Mouse (Mus musculus) myocyte (in vitro differentiated cells): ENCODE data around the gene 4930404N11Rik.

Experiments used
- CEBPB ChIP-seq: IDR thresholded peaks from 2 replicates; pipeline ENCODE4 v1.6.1; 2011; ENCODE audit warnings: mild to moderate bottlenecking, moderate library complexity; ENCODE audit not compliant: poor library complexity, insufficient read depth, severe bottlenecking
- E2F4 ChIP-seq: IDR thresholded peaks from one replicate; pipeline ENCODE4 v1.6.1; 2011; ENCODE audit warnings: mild to moderate bottlenecking, control low read depth, moderate library complexity; ENCODE audit not compliant: insufficient read depth
- MAX ChIP-seq: IDR thresholded peaks from one replicate; pipeline ENCODE4 v1.6.1; 2011; ENCODE audit warnings: low read depth, mild to moderate bottlenecking, control low read depth
- POLR2A ChIP-seq: IDR thresholded peaks from one replicate; pipeline ENCODE4 v1.6.1; 2011; ENCODE audit warnings: low read depth, mild to moderate bottlenecking, control low read depth, moderate library complexity; ENCODE audit not compliant: insufficient read length
- POLR2AphosphoS2 ChIP-seq: IDR thresholded peaks from one replicate; pipeline ENCODE4 v1.6.1; 2011; ENCODE audit warnings: low read depth, control low read depth; ENCODE audit not compliant: insufficient read length
- TCF12 ChIP-seq: IDR thresholded peaks from one replicate; pipeline ENCODE4 v1.6.1; 2011; ENCODE audit warnings: mild to moderate bottlenecking, control low read depth; ENCODE audit not compliant: poor library complexity, insufficient read depth, severe bottlenecking
- USF1 ChIP-seq: IDR thresholded peaks from one replicate; pipeline ENCODE4 v1.6.1; 2011; ENCODE audit warnings: low read depth, mild to moderate bottlenecking, control low read depth, moderate library complexity

DNA sequence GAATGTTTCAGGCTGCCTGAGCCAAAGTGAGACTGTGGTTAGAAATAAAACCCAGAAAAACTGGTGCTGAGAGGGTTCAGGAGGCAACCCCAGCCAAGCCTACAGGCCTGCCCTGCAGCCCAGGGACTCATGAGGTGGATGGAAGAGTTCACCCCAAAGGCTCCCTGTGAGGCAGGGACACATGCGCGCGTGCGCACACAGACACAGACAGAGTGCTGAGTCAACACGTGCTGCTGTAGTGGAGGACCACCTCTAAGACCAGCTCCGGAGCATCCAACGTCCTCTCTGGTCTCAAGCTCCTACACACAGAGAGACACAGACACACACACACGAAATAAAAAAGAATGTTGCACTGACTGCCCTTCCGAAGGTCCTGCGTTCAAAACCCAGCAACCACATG, 9.7 kb upstream of the 4930404N11Rik start:
- TF ChIP-seq E2F4 (no peak), USF1 (no peak), POLR2A (no peak), MAX (no peak), CEBPB (no peak), POLR2AphosphoS2 (no peak), TCF12 (no peak)
